Mouse (Mus musculus) hindbrain, embryonic 12.5 days (tissue): Measurements from ENCODE around the gene Sema5b. TPM values are rescaled to one million over a fixed set of nuclear protein-coding genes. Genes with fewer than 3 reads are reported as not detected.

Source experiments
- ATAC-seq: fragments of 200-750 bp; cut with Nextera tagmentation; 2 replicates; pipeline ENCODE4 v1.8.0; 2017; ENCODE audit warnings: moderate TSS enrichment; ENCODE audit not compliant: low FRiP score
- H3K27ac ChIP-seq: fragments of 300-500 bp; sonication (generic); 2 replicates; pipeline ENCODE4 v1.5.1; 2016; ENCODE audit warnings: mild to moderate bottlenecking
- H3K27me3 ChIP-seq: fragments of 300-500 bp; sonication (generic); 2 replicates; pipeline ENCODE4 v1.6.1; 2016; ENCODE audit warnings: mild to moderate bottlenecking
- H3K36me3 ChIP-seq: fragments of 300-500 bp; sonication (generic); 2 replicates; pipeline ENCODE4 v1.6.1; 2016; ENCODE audit warnings: mild to moderate bottlenecking
- H3K4me1 ChIP-seq: fragments of 300-500 bp; sonication (generic); 2 replicates; pipeline ENCODE4 v1.6.1; 2016
- H3K4me2 ChIP-seq: fragments of 300-500 bp; sonication (generic); replicated peaks from 2 replicates; pipeline ENCODE4 v1.6.1; 2016; ENCODE audit warnings: mild to moderate bottlenecking
- H3K4me3 ChIP-seq: fragments of 300-500 bp; sonication (generic); 2 replicates; pipeline ENCODE4 v1.5.1; 2016; ENCODE audit warnings: mild to moderate bottlenecking
- H3K9ac ChIP-seq: fragments of 300-500 bp; sonication (generic); 2 replicates; pipeline ENCODE4 v1.6.1; 2016; ENCODE audit warnings: mild to moderate bottlenecking, moderate library complexity
- H3K9me3 ChIP-seq: fragments of 300-500 bp; sonication (generic); replicated peaks from 2 replicates; pipeline ENCODE4 v1.6.1; 2016; ENCODE audit warnings: mild to moderate bottlenecking
- WGBS: fragments of 180-500 bp; shearing (Covaris S2); methylation state at CpG from one replicate; pipeline ENCODE4 v1.1.7; 2016; 5-methylcytosine and 5-hydroxymethylcytosine counted together
- polyA plus RNA-seq: library from polyadenylated mRNA; unstranded; fragments of >200 nt; fragmentation: Nextera tagmentation; extraction: Ambion mirVana; gene quantifications from 2 replicates; pipeline ENCODE4 v1.2.1, GENCODE M21; 2016

The Sema5b gene
- polyA plus RNA-seq, 1 experiment from 2014 or later, result 42.9 TPM

DNA sequence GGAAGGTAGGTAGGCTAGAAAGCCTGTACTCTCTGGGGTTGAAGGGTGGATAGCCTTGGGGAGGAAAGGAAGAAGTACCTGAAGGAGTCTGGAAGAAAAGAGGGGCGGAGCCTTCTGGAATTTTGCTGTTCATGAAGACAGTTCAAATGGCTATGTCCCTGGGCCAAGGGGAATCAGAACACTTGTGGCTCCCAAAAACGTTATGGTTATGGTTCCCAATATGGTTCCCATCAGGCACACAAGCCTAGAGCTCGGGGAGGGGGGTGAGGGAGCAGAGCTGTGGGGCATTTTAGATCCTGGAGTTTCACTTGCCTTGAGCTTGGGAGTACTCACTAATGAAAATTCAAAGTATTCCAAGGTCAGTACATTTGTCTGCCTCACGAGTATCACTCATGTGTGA lies 123.9 kb downstream of the Sema5b start:
- Histone ChIP-seq H3K4me2 (no peak overlapping the region), H3K9me3 (no peaks in the 10 kb centered on the region), H3K4me1 (peaks cover 5% of the 10 kb centered on the region), H3K36me3 (peaks cover 41% of the 10 kb centered on the region), H3K27ac (no peak overlapping the region), H3K27me3 (peaks cover 7% of the 10 kb centered on the region), H3K9ac (no peak overlapping the region), H3K4me3 (no peak overlapping the region)
- ATAC-seq, result no peak
- 84% methylated on average over 4 of the region's 4 CpGs for WGBS

- H3K4me2 ChIP-seq, result no peak overlapping the region
These were observed 136.7 kb downstream of the Sema5b start for GRCm38 (mm10) chr16:35677511-35678113.

GRCm38 (mm10) chr16:35678476-35678875 lies 137.5 kb downstream of the Sema5b start:
- Histone ChIP-seq H3K9me3 (no peaks in the 10 kb centered on the region), H3K27me3 (no peaks in the 10 kb centered on the region), H3K4me3 (no peak overlapping the region), H3K9ac (no peak overlapping the region), H3K4me1 (peaks cover 10% of the 10 kb centered on the region), H3K27ac (no peak overlapping the region), H3K4me2 (no peak overlapping the region), H3K36me3 (no peaks in the 10 kb centered on the region)
- 44% methylated on average over 3 of the region's 3 CpGs for WGBS
- no peak for ATAC-seq

More at GRCm38 (mm10) chr16:35677511-35678113, 136.7 kb downstream of the Sema5b start:
- Histone ChIP-seq H3K9me3 (no peaks in the 10 kb centered on the region), H3K36me3 (no peaks in the 10 kb centered on the region), H3K27ac (no peak overlapping the region), H3K27me3 (no peaks in the 10 kb centered on the region), H3K4me1 (peaks cover 10% of the 10 kb centered on the region), H3K9ac (no peak overlapping the region), H3K4me3 (no peak overlapping the region)
- no peak for ATAC-seq
- 76% methylated on average over 8 of the region's 8 CpGs for WGBS

DNA sequence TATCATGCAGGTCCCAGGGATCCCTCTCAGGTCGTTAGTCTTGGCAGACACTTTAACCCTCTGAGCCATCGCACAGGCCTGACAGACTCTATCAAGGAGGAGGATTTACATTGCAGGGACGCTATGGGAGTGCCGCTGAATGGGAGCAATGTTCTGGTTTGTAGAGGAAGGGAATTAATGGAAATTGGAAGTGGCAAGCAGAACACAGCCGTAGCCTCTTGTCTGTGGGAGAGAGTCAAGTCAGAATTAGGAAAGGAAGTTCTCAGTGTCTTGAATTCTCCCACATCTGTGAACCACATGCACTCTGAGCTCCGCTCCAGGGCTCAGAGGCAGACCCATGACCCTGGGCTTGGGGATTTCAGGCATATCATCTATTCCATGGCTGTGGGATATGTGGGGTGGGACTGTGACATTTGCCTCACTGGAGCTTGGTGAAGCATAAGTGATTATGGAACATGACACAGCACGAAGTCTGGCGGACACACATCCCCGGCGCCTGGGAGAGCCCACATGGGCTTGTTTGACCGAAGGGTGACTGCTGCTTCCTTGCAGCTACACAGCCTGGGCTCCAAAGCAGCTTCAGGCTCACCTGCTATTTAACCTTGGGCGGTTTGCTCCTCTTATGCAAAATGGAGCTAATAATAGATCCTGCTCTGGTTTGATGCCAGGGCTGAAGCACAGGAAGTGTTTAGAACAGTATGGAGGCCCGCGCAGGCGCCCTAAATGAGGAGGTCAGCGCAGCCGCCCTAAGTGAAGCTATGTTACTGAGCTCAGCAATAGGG lies 140.6 kb downstream of the Sema5b start:
- H3K9ac ChIP-seq, result no peak overlapping the region
- H3K27me3 ChIP-seq, result no peaks in the 10 kb centered on the region; the same call in 1 of the 2 replicates
- 60% methylated on average over 17 of the region's 17 CpGs for WGBS
- H3K4me1 ChIP-seq, result peaks cover 11% of the 10 kb centered on the region
- peak overlapping the region; percentile 40; the same call in 1 of the 2 replicates for H3K27ac ChIP-seq
- H3K9me3 ChIP-seq, result no peaks in the 10 kb centered on the region
- H3K36me3 ChIP-seq, result no peaks in the 10 kb centered on the region
- H3K4me3 ChIP-seq, result no peak overlapping the region
- no peak overlapping the region for H3K4me2 ChIP-seq
- ATAC-seq, result peak; percentile 64

GRCm38 (mm10) chr16:35685027-35685426 lies 144.1 kb downstream of the Sema5b start:
- Histone ChIP-seq H3K27ac (no peak overlapping the region), H3K9ac (no peak overlapping the region), H3K4me2 (no peak overlapping the region), H3K4me1 (peaks cover 13% of the 10 kb centered on the region), H3K4me3 (no peak overlapping the region), H3K9me3 (no peaks in the 10 kb centered on the region), H3K36me3 (no peaks in the 10 kb centered on the region), H3K27me3 (no peaks in the 10 kb centered on the region; the same call in 1 of the 2 replicates)
- WGBS, result 83% methylated on average over 13 of the region's 13 CpGs
- ATAC-seq, result no peak

DNA sequence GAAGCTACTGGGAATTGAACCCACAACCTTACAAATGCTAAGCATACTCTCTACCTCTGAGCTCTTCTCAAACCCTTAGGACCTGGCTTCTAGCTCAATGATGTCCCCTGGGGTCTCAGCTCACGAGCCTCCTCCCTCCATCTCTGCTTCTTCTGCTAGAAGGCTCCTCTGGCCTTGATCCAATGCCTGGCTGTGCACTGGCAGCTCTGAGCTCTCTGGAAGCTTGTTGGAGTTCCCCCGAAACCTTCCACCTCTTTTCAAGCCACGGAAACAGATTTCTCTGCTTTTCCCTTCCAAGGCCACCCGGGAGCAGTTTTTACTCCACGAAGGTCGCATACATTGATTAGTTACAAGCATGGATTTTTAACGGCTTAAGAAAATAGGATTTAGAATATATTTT lies 145.5 kb downstream of the Sema5b start:
- H3K4me2 ChIP-seq, result no peak overlapping the region
- no peaks in the 10 kb centered on the region for H3K9me3 ChIP-seq
- WGBS, result 74% methylated on average over 7 of the region's 7 CpGs
- no peaks in the 10 kb centered on the region; the same call in 1 of the 2 replicates for H3K27me3 ChIP-seq
- peaks cover 7% of the 10 kb centered on the region for H3K4me1 ChIP-seq
- no peak overlapping the region for H3K4me3 ChIP-seq
- H3K27ac ChIP-seq, result no peak overlapping the region
- no peak overlapping the region for H3K9ac ChIP-seq
- H3K36me3 ChIP-seq, result no peaks in the 10 kb centered on the region
- ATAC-seq, result no peak

DNA sequence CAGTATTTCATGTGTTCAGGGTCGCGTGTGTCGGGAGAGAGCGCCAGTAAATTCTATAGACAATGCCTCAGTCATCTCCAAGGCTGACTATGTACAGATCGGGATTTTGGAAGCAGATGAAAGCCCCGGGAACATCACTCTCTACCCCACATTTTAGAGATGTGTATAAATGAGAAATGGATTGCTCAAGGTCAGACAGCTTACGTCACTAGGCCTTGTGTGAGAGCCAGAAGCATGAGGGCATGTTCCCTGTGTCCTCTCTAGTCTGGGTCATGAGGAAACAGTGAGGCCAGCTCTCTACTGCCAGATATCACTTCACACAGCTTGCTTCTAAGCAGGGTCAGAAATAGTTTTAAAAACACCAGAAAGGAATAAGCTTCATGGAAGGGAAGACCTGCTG lies 150.7 kb downstream of the Sema5b start:
- no peak overlapping the region for H3K4me2 ChIP-seq
- H3K4me3 ChIP-seq, result no peak overlapping the region
- ATAC-seq, result no peak
- no peak overlapping the region for H3K27ac ChIP-seq
- no peaks in the 10 kb centered on the region for H3K27me3 ChIP-seq
- H3K4me1 ChIP-seq, result 0 out of 2 replicates have a peak, but pooled peaks cover under 1% of the 10 kb centered on the region
- H3K9me3 ChIP-seq, result no peaks in the 10 kb centered on the region
- H3K9ac ChIP-seq, result no peak overlapping the region
- WGBS, result 92% methylated on average over 7 of the region's 7 CpGs
- 0 out of 2 replicates have a peak, but pooled peaks cover 8% of the 10 kb centered on the region for H3K36me3 ChIP-seq

GRCm38 (mm10) chr16:35694250-35694846 lies 153.4 kb downstream of the Sema5b start:
- Histone ChIP-seq H3K27me3 (no peaks in the 10 kb centered on the region), H3K9me3 (no peaks in the 10 kb centered on the region), H3K4me1 (no peaks in the 10 kb centered on the region), H3K4me2 (no peak overlapping the region), H3K4me3 (no peak overlapping the region), H3K36me3 (peaks cover 19% of the 10 kb centered on the region), H3K9ac (no peak overlapping the region), H3K27ac (no peak overlapping the region)
- WGBS, result 85% methylated on average over 13 of the region's 13 CpGs
- no peak for ATAC-seq

GRCm38 (mm10) chr16:35696103-35696502 lies 155.2 kb downstream of the Sema5b start:
- Histone ChIP-seq H3K27me3 (no peaks in the 10 kb centered on the region), H3K4me2 (no peak overlapping the region), H3K9ac (no peak overlapping the region), H3K27ac (no peak overlapping the region), H3K4me3 (no peak overlapping the region), H3K4me1 (no peaks in the 10 kb centered on the region), H3K9me3 (no peaks in the 10 kb centered on the region), H3K36me3 (peaks cover 19% of the 10 kb centered on the region)
- WGBS, result 85% methylated on average over 2 of the region's 2 CpGs
- no peak for ATAC-seq

DNA sequence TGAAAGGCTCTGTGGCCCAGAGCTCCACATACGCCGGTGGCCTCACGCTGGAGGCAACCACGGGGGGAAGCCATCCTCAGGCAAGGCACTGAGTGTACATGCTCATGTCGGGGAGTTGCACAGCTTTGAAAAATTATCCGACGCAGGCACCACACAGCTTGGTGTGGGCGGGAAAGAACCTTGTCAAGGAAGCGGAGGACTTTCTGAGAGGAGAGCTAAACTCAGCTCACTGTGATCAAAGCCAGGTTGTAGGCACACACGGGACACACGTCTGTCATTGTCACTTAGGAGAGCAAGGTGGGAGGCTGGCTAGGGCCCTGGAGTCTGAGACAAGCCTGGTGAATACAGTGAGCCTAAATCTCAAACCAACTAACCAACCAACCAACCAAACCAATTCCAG lies 160.9 kb downstream of the Sema5b start:
- no peaks in the 10 kb centered on the region for H3K27me3 ChIP-seq
- no peak for ATAC-seq
- no peak overlapping the region for H3K4me3 ChIP-seq
- no peaks in the 10 kb centered on the region for H3K9me3 ChIP-seq
- peaks cover 4% of the 10 kb centered on the region for H3K4me1 ChIP-seq
- no peak overlapping the region for H3K27ac ChIP-seq
- 46% methylated on average over 11 of the region's 11 CpGs for WGBS
- H3K9ac ChIP-seq, result no peak overlapping the region
- H3K36me3 ChIP-seq, result peaks cover 20% of the 10 kb centered on the region
- no peak overlapping the region for H3K4me2 ChIP-seq

- Histone ChIP-seq H3K27me3 (no peaks in the 10 kb centered on the region), H3K9me3 (no peaks in the 10 kb centered on the region), H3K4me1 (peaks cover 4% of the 10 kb centered on the region), H3K4me2 (no peak overlapping the region), H3K36me3 (0 out of 2 replicates have a peak, but pooled peaks cover 9% of the 10 kb centered on the region), H3K4me3 (no peak overlapping the region), H3K9ac (no peak overlapping the region), H3K27ac (no peak overlapping the region)
- no peak for ATAC-seq
- WGBS, result 67% methylated on average over 16 of the region's 16 CpGs
These were observed 163.1 kb downstream of the Sema5b start for GRCm38 (mm10) chr16:35703763-35704679.

DNA sequence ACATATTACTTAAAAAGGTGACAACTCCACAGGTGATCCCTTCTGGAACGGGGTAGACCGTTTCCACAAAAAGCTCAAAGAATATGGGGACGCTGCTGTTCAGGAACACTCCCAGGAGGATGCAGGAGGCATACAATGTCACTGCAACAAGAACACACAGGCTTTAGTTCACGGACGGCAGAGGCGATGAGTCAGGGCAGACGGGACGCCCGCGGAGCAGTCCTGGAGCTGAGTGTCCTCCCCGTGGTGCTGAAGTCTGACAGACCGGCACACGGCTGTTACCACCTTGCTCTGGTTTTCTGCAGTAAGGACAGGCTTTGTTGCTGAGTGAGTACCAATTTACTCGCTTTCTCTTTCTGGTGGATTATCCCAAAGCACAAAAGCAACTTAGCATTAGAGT lies 163.9 kb downstream of the Sema5b start:
- WGBS, result 66% methylated on average over 14 of the region's 14 CpGs
- no peak overlapping the region for H3K4me2 ChIP-seq
- no peak overlapping the region for H3K27ac ChIP-seq
- H3K27me3 ChIP-seq, result no peaks in the 10 kb centered on the region
- peaks cover 4% of the 10 kb centered on the region for H3K4me1 ChIP-seq
- H3K4me3 ChIP-seq, result no peak overlapping the region
- H3K9me3 ChIP-seq, result no peaks in the 10 kb centered on the region
- no peak overlapping the region for H3K9ac ChIP-seq
- H3K36me3 ChIP-seq, result 0 out of 2 replicates have a peak, but pooled peaks cover 9% of the 10 kb centered on the region
- ATAC-seq, result no peak
